Mouse (Mus musculus) hindbrain, embryonic 10.5 days (tissue): Measurements from ENCODE around the gene Rpl35a. TPM values are rescaled to one million over a fixed set of nuclear protein-coding genes. Genes with fewer than 3 reads are reported as not detected.
A peak's percentile ranks its signal among the peaks of the same experiment; 100 is the strongest.

Experiments used
- DNase-seq: peaks from one replicate; pipeline ENCODE4 v3.0.0-alpha.2; 2017; ENCODE audit warnings: low spot score
- H3K27ac ChIP-seq: fragments of 300-500 bp; sonication (generic); 2 replicates; pipeline ENCODE4 v1.5.1; 2016; ENCODE audit warnings: mild to moderate bottlenecking, moderate library complexity
- H3K27me3 ChIP-seq: fragments of 300-500 bp; sonication (generic); 2 replicates; pipeline ENCODE4 v1.6.1; 2016; ENCODE audit warnings: mild to moderate bottlenecking; ENCODE audit not compliant: poor library complexity, insufficient read depth, severe bottlenecking
- H3K36me3 ChIP-seq: fragments of 300-500 bp; sonication (generic); 2 replicates; pipeline ENCODE4 v1.6.1; 2016; ENCODE audit warnings: mild to moderate bottlenecking, moderate library complexity
- H3K4me1 ChIP-seq: fragments of 300-500 bp; sonication (generic); replicated peaks from 2 replicates; pipeline ENCODE4 v1.6.1; 2016; ENCODE audit warnings: mild to moderate bottlenecking
- H3K4me3 ChIP-seq: fragments of 300-500 bp; sonication (generic); 2 replicates; pipeline ENCODE4 v1.5.1; 2016; ENCODE audit warnings: mild to moderate bottlenecking, moderate library complexity
- H3K9me3 ChIP-seq: fragments of 300-500 bp; sonication (generic); 2 replicates; pipeline ENCODE4 v1.6.1; 2016; ENCODE audit warnings: mild to moderate bottlenecking, moderate library complexity
- WGBS: fragments of 180-500 bp; shearing (Covaris S2); methylation state at CpG from one replicate; pipeline ENCODE4 v1.1.7; 2016; 5-methylcytosine and 5-hydroxymethylcytosine counted together
- polyA plus RNA-seq: library from polyadenylated mRNA; unstranded; fragments of >200 nt; fragmentation: Nextera tagmentation; extraction: Ambion mirVana; gene quantifications from 2 replicates; pipeline ENCODE4 v1.2.1, GENCODE M21; 2016

Gene Rpl35a
- polyA plus RNA-seq, 1 experiment from 2014 or later, result 860 TPM

- no peaks in the 10 kb centered on the region for H3K9me3 ChIP-seq
- 87% methylated on average over 1 of the region's 1 CpGs for WGBS
- peaks cover 52% of the 10 kb centered on the region for H3K4me1 ChIP-seq
These were observed 3.2 kb downstream of the Rpl35a start for GRCm38 (mm10) chr16:33059471-33059870.

DNA sequence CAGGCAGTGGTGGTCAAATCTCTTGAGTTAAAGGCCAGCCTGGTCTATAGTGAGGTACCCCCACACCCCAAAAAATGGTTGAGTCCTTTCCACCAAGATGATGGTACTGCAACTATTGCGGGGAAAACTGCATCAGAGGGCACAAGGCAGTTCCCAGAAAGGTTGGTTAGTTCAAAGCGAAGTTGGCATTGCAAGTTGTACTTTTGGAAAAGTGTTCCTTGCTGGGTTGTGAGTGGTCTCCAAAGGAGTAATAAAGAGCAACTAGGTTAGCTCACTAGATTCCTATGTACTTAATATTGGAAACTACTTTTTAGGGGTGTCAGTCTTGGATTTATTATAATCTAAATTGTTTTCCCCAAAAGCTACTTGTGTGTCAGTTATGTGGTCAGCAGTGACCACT, 4.7 kb downstream of the Rpl35a start:
- Histone ChIP-seq H3K4me1 (peaks cover 50% of the 10 kb centered on the region), H3K4me3 (no peak overlapping the region), H3K27ac (no peak overlapping the region), H3K27me3 (no peaks in the 10 kb centered on the region), H3K36me3 (peaks cover 38% of the 10 kb centered on the region), H3K9me3 (no peaks in the 10 kb centered on the region)
- no peak for DNase-seq
- 68% methylated on average over 2 of the region's 2 CpGs for WGBS

More at GRCm38 (mm10) chr16:33059471-33059870, 3.2 kb downstream of the Rpl35a start:
- no peak overlapping the region for H3K4me3 ChIP-seq
- no peak for DNase-seq
- H3K27me3 ChIP-seq, result no peaks in the 10 kb centered on the region
- peaks cover 35% of the 10 kb centered on the region for H3K36me3 ChIP-seq
- H3K27ac ChIP-seq, result no peak overlapping the region

DNA sequence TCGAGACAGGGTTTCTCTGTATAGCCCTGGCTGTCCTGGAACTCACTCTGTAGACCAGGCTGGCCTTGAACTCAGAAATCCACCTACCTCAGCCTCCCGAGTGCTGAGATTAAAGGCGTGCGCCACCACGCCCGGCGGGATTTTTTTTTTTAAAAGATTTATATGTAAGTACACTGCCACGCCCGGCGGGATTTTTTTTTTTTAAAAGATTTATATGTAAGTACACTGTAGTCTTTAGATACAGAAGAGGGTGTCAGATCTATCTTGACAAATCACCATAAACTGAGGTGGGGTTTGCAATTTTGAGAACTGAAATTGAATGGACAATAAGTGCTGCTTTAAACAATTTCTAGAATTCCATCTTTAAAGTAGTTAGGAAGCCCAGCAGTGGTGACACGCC, 5.1 kb downstream of the Rpl35a start:
- peaks cover 50% of the 10 kb centered on the region for H3K4me1 ChIP-seq
- no peaks in the 10 kb centered on the region for H3K27me3 ChIP-seq
- H3K36me3 ChIP-seq, result peaks cover 42% of the 10 kb centered on the region
- peak overlapping the region; percentile 92 for H3K4me3 ChIP-seq
- WGBS, result 51% methylated on average over 11 of the region's 11 CpGs
- no peak for DNase-seq
- H3K27ac ChIP-seq, result peak overlapping the region; percentile 93
- no peaks in the 10 kb centered on the region for H3K9me3 ChIP-seq

DNA sequence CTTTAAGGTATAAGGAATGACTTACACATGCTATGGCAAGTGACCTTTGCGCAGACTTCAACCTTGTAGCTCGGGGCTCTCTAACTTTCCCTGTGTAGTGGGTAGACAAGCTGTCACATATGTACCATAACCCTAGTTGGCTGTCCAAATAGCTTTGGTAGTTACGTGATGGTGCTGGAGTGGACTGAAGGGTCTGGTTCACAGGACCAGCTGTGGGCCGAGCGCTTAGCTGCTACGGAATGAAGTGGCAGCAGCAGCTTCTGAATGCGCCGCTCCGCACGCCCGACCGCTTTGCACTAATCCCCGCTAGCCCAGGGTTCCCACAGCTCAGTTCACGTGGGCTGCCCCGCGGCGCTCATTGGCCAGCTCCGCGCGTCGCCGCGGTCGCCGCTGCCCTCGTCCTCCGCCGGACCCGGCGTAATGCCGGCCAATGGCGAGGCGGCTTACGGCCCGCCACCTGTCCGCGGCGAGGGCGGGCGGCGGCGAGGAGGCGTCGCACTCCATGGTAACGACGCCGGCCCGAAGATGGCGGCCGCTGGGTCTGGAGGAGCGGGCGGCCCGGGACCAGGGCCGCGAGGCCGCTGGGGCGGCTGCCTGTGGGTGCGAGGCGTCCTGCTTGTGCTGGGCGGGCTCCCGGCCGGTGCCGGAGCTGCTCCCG, 5.9 kb downstream of the Rpl35a start, which contains the start of gene Lmln:
TSS of gene Lmln (plus strand) at position 498 of the 658 bp plus-strand sequence.
- Histone ChIP-seq H3K4me1 (peaks cover 50% of the 10 kb centered on the region), H3K27ac (peak within 1 kb of the TSS; percentile 93), H3K4me3 (peak within 1 kb of the TSS; percentile 92), H3K9me3 (no peaks in the 10 kb centered on the region), H3K27me3 (no peaks in the 10 kb centered on the region), H3K36me3 (peaks cover 49% of the 10 kb centered on the region)
- under 1% methylated on average over 64 of the region's 64 CpGs for WGBS
- DNase-seq, result peak; percentile 94

DNA sequence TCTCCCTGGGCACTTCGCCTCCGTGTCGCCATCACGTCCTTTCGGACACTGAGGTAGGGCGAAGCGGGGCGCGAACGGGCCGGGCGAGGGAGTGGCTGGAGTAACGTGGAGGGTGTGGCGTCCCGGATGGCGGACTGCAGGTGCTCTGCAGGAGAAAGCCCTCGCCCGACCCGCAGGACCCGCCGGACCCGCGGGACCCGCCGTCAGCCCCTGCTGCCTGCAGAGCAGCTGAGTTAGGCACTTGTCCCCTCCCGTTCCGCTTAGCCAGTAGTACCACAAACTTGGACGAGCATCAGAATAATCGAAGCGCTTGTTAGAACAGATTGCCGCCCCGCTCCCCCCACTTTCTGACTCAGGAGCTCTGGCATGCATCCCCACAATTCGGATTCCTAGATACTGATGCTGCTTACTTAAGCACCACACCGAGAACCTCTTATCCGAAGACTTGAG, 6.5 kb downstream of the Rpl35a start:
- H3K36me3 ChIP-seq, result peaks cover 53% of the 10 kb centered on the region
- H3K4me1 ChIP-seq, result peaks cover 47% of the 10 kb centered on the region
- under 1% methylated on average over 35 of the region's 35 CpGs for WGBS

GRCm38 (mm10) chr16:33063267-33063666, 7.0 kb downstream of the Rpl35a start:
- H3K36me3 ChIP-seq, result peaks cover 53% of the 10 kb centered on the region
- DNase-seq, result no peak
- H3K27me3 ChIP-seq, result no peaks in the 10 kb centered on the region
- H3K4me1 ChIP-seq, result peaks cover 41% of the 10 kb centered on the region
- H3K27ac ChIP-seq, result peak overlapping the region; percentile 93
- H3K9me3 ChIP-seq, result no peaks in the 10 kb centered on the region
- 35% methylated on average over 7 of the region's 7 CpGs for WGBS
- peak overlapping the region; percentile 92 for H3K4me3 ChIP-seq

More for the DNA sequence above, 6.5 kb downstream of the Rpl35a start:
- peak overlapping the region; percentile 92 for H3K4me3 ChIP-seq
- H3K27me3 ChIP-seq, result no peaks in the 10 kb centered on the region
- H3K27ac ChIP-seq, result peak overlapping the region; percentile 93
- DNase-seq, result no peak
- H3K9me3 ChIP-seq, result no peaks in the 10 kb centered on the region

GRCm38 (mm10) chr16:33064636-33065035, 8.4 kb downstream of the Rpl35a start:
- no peak for DNase-seq
- Histone ChIP-seq H3K27ac (no peak overlapping the region), H3K9me3 (no peaks in the 10 kb centered on the region), H3K4me3 (no peak overlapping the region), H3K36me3 (peaks cover 53% of the 10 kb centered on the region), H3K4me1 (peaks cover 30% of the 10 kb centered on the region), H3K27me3 (no peaks in the 10 kb centered on the region)
- 71% methylated on average over 9 of the region's 9 CpGs for WGBS

- H3K4me3 ChIP-seq, result no peak overlapping the region
- no peaks in the 10 kb centered on the region for H3K9me3 ChIP-seq
- H3K4me1 ChIP-seq, result no peaks in the 10 kb centered on the region
- H3K27me3 ChIP-seq, result no peaks in the 10 kb centered on the region
- H3K36me3 ChIP-seq, result peaks cover 88% of the 10 kb centered on the region
- no peak overlapping the region for H3K27ac ChIP-seq
- DNase-seq, result no peak
These were observed 14.7 kb downstream of the Rpl35a start for GRCm38 (mm10) chr16:33070928-33071327.

- no peaks in the 10 kb centered on the region for H3K4me1 ChIP-seq
- H3K4me3 ChIP-seq, result no peak overlapping the region
- H3K27me3 ChIP-seq, result no peaks in the 10 kb centered on the region
- no peak for DNase-seq
- WGBS, result 87% methylated on average over 6 of the region's 6 CpGs
- H3K9me3 ChIP-seq, result no peaks in the 10 kb centered on the region
- H3K27ac ChIP-seq, result no peak overlapping the region
- H3K36me3 ChIP-seq, result peaks cover 85% of the 10 kb centered on the region
These were observed 16.8 kb downstream of the Rpl35a start for GRCm38 (mm10) chr16:33072871-33073557.

- H3K9me3 ChIP-seq, result no peaks in the 10 kb centered on the region
- no peak overlapping the region for H3K4me3 ChIP-seq
- H3K27ac ChIP-seq, result no peak overlapping the region
- no peaks in the 10 kb centered on the region for H3K27me3 ChIP-seq
- H3K36me3 ChIP-seq, result peaks cover 80% of the 10 kb centered on the region
- DNase-seq, result no peak
- no peaks in the 10 kb centered on the region for H3K4me1 ChIP-seq
- 84% methylated on average over 5 of the region's 5 CpGs for WGBS
These were observed 18.7 kb downstream of the Rpl35a start for GRCm38 (mm10) chr16:33074967-33075366.

GRCm38 (mm10) chr16:33076078-33076477, 19.8 kb downstream of the Rpl35a start:
- DNase-seq, result no peak
- Histone ChIP-seq H3K36me3 (peaks cover 72% of the 10 kb centered on the region), H3K27ac (no peak overlapping the region), H3K4me1 (no peaks in the 10 kb centered on the region), H3K4me3 (no peak overlapping the region), H3K9me3 (no peaks in the 10 kb centered on the region), H3K27me3 (no peaks in the 10 kb centered on the region)
- WGBS, result 85% methylated on average over 6 of the region's 6 CpGs

DNA sequence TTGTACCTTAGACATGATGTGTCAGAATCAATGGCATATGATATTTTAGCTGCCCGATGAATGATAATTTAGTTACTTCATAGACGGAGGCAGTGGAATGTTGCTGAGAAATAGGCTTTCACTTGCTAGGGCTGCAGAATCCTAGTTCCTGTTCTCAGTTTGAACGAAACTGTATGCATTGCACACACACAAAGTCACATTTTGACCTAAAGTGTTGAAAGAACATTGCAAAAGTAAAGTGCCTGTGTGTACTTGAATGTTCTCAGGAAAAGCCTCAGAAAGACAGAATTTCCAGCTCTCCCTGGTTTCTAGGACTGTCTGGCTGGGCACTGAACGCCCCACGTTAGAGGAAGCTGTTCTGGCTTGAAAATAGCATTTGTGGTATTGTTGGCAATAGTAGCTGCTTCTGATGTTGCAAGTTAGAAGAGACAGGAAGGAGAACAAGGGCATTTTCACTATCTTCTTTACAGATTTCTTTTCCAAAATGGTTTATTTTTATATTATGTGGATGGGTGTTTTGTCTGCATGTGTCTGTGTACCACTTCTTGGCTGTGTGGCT, 20.9 kb downstream of the Rpl35a start:
- peaks cover 76% of the 10 kb centered on the region for H3K36me3 ChIP-seq
- H3K4me1 ChIP-seq, result no peaks in the 10 kb centered on the region
- DNase-seq, result no peak
- H3K9me3 ChIP-seq, result no peaks in the 10 kb centered on the region
- no peaks in the 10 kb centered on the region for H3K27me3 ChIP-seq
- 92% methylated on average over 5 of the region's 5 CpGs for WGBS
- no peak overlapping the region for H3K27ac ChIP-seq
- no peak overlapping the region for H3K4me3 ChIP-seq

DNA sequence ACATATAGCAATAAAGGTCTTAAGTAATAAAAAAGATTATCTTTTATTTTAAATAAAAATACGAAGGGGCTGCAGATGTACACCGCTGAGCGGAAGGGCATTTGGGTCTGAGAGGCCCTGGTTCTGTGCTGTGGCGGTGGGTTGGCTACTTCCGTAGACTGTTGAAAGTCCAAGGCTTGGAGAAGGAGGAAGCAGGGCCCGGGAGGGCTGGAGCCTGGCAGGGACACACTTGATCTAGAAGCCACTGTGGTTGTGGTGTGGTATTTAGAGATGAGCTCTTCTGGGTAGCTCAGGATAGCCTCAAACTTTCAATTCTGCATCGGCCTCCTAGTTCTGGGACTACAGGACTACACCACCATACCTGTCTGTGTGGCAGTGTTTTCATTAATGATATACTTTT, 23.8 kb downstream of the Rpl35a start:
- no peak for DNase-seq
- WGBS, result 97% methylated on average over 7 of the region's 7 CpGs
- Histone ChIP-seq H3K36me3 (peaks cover 72% of the 10 kb centered on the region), H3K27me3 (no peaks in the 10 kb centered on the region), H3K9me3 (no peaks in the 10 kb centered on the region), H3K4me1 (no peaks in the 10 kb centered on the region), H3K4me3 (no peak overlapping the region), H3K27ac (no peak overlapping the region)
